Mouse (Mus musculus): ENCODE data around the gene Obsl1. TPM values are rescaled to one million over a fixed set of nuclear protein-coding genes. Genes with fewer than 3 reads are reported as not detected.

Gene Obsl1
- polyA plus RNA-seq, 1 experiment from 2014 or later: 34.5 TPM

- no peak overlapping the region for H3K4me3 ChIP-seq
- DNase-seq (ENCODE audit: extremely low spot score, low spot score): no peak
- H3K4me1 ChIP-seq: peaks cover 35% of the 10 kb centered on the region
- WGBS: 93% methylated on average over 11 of the region's 11 CpGs
- no peak overlapping the region for H3K27ac ChIP-seq
- peaks cover 69% of the 10 kb centered on the region for H3K27me3 ChIP-seq (ENCODE audit: poor library complexity, severe bottlenecking)
- peaks cover 51% of the 10 kb centered on the region for H3K36me3 ChIP-seq (replicated peaks)
- H3K9me3 ChIP-seq: no peaks in the 10 kb centered on the region
Observed at GRCm38 (mm10) chr1:75476441-75476840, 29.8 kb downstream of the Obsl1 start.

GRCm38 (mm10) chr1:75469287-75469825 lies 36.9 kb downstream of the Obsl1 start:
- H3K4me3 ChIP-seq: no peak overlapping the region

DNA sequence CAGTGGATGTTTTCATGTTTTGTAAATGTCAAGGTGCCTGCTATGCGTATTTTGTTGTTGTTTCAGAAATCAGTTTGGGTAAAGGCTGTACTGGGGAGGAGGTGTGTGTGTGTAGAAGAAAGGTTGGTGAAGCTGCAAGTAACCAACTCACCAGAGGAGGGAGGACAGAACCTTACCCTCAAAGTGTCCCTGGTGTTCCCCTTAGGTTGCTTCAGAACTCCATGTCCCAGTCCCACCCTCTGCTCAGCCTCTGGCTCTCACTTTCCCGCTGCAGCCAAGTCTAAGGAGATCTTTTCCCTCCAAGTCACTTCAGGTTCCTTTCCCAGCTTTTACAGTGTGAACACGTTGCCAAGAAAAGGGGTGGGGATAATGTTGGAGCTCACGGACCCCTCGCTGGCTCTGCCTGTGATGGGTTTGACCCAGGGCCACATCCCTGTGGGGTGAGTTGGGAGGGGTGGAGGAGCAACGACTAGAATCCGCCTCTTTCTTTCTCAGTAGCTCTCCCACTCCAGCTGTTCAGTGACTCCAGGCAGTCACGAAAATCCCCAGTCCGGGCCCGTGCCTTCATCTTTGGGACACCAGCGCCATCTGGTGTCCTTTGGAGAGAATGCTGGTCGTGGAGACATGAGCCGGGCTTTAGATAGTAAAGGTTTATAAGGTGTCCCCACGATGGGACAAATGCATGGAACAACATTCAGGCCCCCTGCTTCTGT lies 38.9 kb downstream of the Obsl1 start:
- H3K4me3 ChIP-seq: peak overlapping the region; percentile 10; the same call in 1 of the 2 replicates
- H3K27me3 ChIP-seq (ENCODE audit: poor library complexity, severe bottlenecking): peaks cover 77% of the 10 kb centered on the region
- peak; percentile 86 for DNase-seq (ENCODE audit: extremely low spot score, low spot score)
- no peaks in the 10 kb centered on the region for H3K9me3 ChIP-seq
- H3K27ac ChIP-seq: peak overlapping the region; percentile 60; the same call in 1 of the 2 replicates
- H3K4me1 ChIP-seq: peaks cover 45% of the 10 kb centered on the region
- H3K36me3 ChIP-seq (replicated peaks): peaks cover 4% of the 10 kb centered on the region
- 7% methylated on average over 14 of the region's 14 CpGs for WGBS

More at GRCm38 (mm10) chr1:75469287-75469825, 36.9 kb downstream of the Obsl1 start:
- H3K36me3 ChIP-seq (replicated peaks): peaks cover 24% of the 10 kb centered on the region
- no peak for DNase-seq (ENCODE audit: extremely low spot score, low spot score)
- WGBS: 80% methylated on average over 17 of the region's 17 CpGs
- H3K4me1 ChIP-seq: peaks cover 27% of the 10 kb centered on the region
- H3K27me3 ChIP-seq (ENCODE audit: poor library complexity, severe bottlenecking): peaks cover 78% of the 10 kb centered on the region
- no peaks in the 10 kb centered on the region for H3K9me3 ChIP-seq
- H3K27ac ChIP-seq: no peak overlapping the region

DNA sequence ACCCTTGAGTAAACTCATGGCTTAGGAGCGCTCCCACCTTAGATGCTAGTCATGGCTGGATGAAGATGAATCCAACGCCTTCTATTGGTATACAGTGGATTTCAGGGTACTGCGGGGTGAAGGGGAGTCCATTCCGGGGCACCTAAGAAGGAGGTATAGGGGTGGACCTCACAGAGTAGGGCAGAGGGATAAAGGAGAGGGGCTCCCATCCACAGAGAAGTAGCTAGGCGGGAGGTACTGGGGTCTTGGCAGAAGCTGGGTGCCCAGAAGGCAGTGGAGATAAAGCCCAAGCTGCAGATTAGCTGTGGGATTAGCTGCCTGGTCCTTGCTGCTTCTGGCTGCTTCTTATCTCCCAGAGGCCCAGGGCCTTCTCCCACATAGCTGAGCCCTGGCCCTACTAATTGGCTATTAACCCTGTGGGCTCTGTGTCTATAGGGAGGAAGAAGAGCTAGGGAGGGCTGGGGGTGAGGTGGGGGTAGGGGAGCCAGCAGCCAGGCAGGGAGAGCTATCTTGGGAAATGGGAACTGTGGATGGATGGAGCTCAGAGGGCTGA lies 42.5 kb downstream of the Obsl1 start:
- no peaks in the 10 kb centered on the region for H3K36me3 ChIP-seq (replicated peaks)
- no peak overlapping the region for H3K4me3 ChIP-seq
- H3K27me3 ChIP-seq (ENCODE audit: poor library complexity, severe bottlenecking): peaks cover 95% of the 10 kb centered on the region
- no peaks in the 10 kb centered on the region for H3K9me3 ChIP-seq
- DNase-seq (ENCODE audit: extremely low spot score, low spot score): no peak
- WGBS: 66% methylated on average over 5 of the region's 5 CpGs
- H3K4me1 ChIP-seq: peaks cover 54% of the 10 kb centered on the region
- H3K27ac ChIP-seq: peak overlapping the region; percentile 45; the same call in 1 of the 2 replicates

DNA sequence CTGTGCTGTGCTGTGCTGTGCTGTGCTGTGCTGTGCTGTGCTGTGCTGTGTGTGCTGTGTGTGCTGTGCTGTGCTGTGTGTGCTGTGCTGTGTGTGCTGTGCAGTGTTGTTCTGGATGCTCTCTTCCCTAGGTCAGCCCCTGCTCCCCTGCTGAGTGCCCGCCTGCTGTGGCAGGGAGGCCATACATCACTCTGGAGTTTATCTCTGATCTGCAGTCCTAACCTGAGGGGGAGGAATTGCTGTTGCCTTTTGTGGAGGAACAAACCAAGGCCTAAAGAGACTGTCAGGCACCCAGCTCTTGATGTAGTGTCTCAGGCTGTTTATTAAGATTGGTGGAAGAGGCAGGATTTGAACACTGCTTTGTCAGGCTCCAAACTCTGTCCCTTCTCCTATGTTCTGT lies 43.6 kb downstream of the Obsl1 start:
- H3K4me3 ChIP-seq: no peak overlapping the region
- no peaks in the 10 kb centered on the region for H3K9me3 ChIP-seq
- WGBS: 44% methylated on average over 1 of the region's 1 CpGs
- no peak overlapping the region for H3K27ac ChIP-seq
- H3K36me3 ChIP-seq (replicated peaks): no peaks in the 10 kb centered on the region
- H3K27me3 ChIP-seq (ENCODE audit: poor library complexity, severe bottlenecking): peaks cover 95% of the 10 kb centered on the region
- H3K4me1 ChIP-seq: peaks cover 59% of the 10 kb centered on the region
- DNase-seq (ENCODE audit: extremely low spot score, low spot score): no peak

- Histone ChIP-seq H3K36me3 (replicated peaks) (no peaks in the 10 kb centered on the region), H3K27me3 (ENCODE audit: poor library complexity, severe bottlenecking) (peaks cover 95% of the 10 kb centered on the region), H3K27ac (no peak overlapping the region), H3K4me3 (no peak overlapping the region), H3K9me3 (no peaks in the 10 kb centered on the region), H3K4me1 (peaks cover 70% of the 10 kb centered on the region)
- DNase-seq (ENCODE audit: extremely low spot score, low spot score): no peak
- 87% methylated on average over 7 of the region's 7 CpGs for WGBS
Observed at GRCm38 (mm10) chr1:75460297-75460696, 46.0 kb downstream of the Obsl1 start.

DNA sequence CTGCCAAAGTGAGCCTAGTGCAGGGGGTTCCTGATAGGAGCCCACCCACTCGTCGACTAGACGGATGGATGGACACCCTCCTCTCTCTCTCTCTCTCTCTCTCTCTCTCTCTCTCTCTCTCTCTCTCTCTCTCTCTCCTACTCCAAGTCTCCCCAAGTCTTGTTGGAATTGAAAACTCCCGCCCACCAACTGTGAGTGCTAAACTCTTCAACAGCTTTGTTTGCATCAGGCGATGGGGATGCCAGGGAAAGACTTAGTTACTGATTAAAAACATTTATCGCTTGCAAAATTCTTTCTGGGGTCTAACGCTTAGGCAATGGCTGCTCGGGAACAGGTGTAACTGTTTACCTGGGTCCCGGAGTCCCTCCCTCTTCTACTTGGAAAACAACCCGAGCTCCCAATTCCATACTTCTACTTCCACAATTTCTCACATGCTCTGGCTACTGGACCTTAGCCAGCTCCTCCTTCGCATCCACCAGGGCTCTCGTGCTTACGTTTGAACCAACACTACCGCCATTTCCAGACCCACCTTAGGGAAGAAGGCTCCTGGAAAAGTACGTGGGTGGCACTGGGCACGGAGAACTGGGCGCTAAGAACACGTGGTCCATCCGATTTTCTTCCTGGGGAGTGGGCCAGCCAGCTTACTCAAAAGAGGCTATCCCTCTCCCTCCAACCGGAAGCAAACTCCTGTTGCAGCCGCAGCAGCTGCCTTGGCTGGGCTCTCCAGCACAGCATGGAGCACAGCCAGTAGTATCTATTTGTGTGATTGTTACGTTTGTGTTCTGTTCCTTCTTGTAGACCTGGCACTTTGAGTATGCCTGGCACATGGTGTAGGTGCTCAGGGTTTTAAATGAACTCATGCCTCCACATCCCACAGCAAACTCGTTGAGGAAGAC lies 47.2 kb downstream of the Obsl1 start:
- Histone ChIP-seq H3K9me3 (no peaks in the 10 kb centered on the region), H3K4me1 (peaks cover 69% of the 10 kb centered on the region), H3K27ac (peak overlapping the region; percentile 85), H3K4me3 (peak overlapping the region; percentile 50), H3K27me3 (ENCODE audit: poor library complexity, severe bottlenecking) (peaks cover 95% of the 10 kb centered on the region), H3K36me3 (replicated peaks) (no peaks in the 10 kb centered on the region)
- no peak for DNase-seq (ENCODE audit: extremely low spot score, low spot score)
- 21% methylated on average over 23 of the region's 23 CpGs for WGBS

- peak overlapping the region; percentile 50 for H3K4me3 ChIP-seq
- H3K9me3 ChIP-seq: no peaks in the 10 kb centered on the region
- H3K36me3 ChIP-seq (replicated peaks): no peaks in the 10 kb centered on the region
- peaks cover 95% of the 10 kb centered on the region for H3K27me3 ChIP-seq (ENCODE audit: poor library complexity, severe bottlenecking)
- peaks cover 69% of the 10 kb centered on the region for H3K4me1 ChIP-seq
- WGBS: under 1% methylated on average over 42 of the region's 42 CpGs
- peak overlapping the region; percentile 85 for H3K27ac ChIP-seq
- peak; percentile 61 for DNase-seq (ENCODE audit: extremely low spot score, low spot score)
Observed at GRCm38 (mm10) chr1:75458025-75458788, 48.0 kb downstream of the Obsl1 start.

GRCm38 (mm10) chr1:75457710-75458024 lies 48.6 kb downstream of the Obsl1 start:
- DNase-seq (ENCODE audit: extremely low spot score, low spot score): no peak
- peaks cover 98% of the 10 kb centered on the region for H3K27me3 ChIP-seq (ENCODE audit: poor library complexity, severe bottlenecking)
- H3K4me3 ChIP-seq: peak overlapping the region; percentile 50
- H3K4me1 ChIP-seq: peaks cover 70% of the 10 kb centered on the region
- peak overlapping the region; percentile 85 for H3K27ac ChIP-seq
- no peaks in the 10 kb centered on the region for H3K36me3 ChIP-seq (replicated peaks)
- H3K9me3 ChIP-seq: no peaks in the 10 kb centered on the region
- WGBS: under 1% methylated on average over 9 of the region's 10 CpGs

DNA sequence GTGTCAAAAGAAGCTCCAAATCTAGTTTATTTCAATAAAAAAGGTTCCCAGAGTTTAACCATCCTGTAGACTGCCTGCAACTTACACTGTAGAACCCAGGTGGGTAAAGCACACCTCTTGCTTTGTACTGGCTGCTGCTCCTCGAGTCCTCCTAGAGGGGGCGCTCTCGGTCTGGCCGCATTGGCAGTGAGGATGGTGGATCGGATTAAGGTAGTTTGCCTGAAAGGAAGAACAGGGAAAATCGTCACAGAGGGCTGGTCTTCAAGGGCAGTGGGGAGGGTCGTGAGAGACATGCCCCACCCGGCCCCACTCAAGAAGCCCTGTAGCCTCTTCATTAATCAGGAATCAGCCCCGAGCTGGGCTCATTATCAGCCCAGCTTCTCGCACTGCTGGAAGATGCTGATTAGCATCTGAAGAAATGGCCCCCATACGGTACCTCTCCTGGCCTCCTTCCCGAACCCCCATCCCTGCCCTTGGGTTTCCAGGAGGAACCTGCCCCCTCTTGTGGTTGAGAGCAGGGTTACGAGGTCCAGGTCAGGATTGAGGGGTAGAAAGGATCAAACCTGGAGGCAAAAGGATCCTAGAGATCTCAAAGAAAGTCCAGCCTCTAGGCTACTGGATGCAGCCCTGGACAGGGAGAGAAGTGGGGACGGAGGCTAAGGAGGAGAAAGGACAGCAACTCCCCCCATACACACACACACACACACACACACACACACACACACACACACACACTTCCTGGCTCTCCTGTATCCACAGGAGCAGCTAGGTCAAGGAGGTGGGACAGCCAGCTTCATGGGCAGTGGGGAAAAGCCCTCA lies 49.3 kb downstream of the Obsl1 start:
- Histone ChIP-seq H3K4me3 (no peak overlapping the region; the same call in 1 of the 2 replicates), H3K9me3 (no peaks in the 10 kb centered on the region), H3K4me1 (peaks cover 74% of the 10 kb centered on the region), H3K27me3 (ENCODE audit: poor library complexity, severe bottlenecking) (peaks cover 98% of the 10 kb centered on the region), H3K27ac (peak overlapping the region; percentile 85), H3K36me3 (replicated peaks) (no peaks in the 10 kb centered on the region)
- DNase-seq (ENCODE audit: extremely low spot score, low spot score): peak; percentile 56
- WGBS: 7% methylated on average over 14 of the region's 14 CpGs

DNA sequence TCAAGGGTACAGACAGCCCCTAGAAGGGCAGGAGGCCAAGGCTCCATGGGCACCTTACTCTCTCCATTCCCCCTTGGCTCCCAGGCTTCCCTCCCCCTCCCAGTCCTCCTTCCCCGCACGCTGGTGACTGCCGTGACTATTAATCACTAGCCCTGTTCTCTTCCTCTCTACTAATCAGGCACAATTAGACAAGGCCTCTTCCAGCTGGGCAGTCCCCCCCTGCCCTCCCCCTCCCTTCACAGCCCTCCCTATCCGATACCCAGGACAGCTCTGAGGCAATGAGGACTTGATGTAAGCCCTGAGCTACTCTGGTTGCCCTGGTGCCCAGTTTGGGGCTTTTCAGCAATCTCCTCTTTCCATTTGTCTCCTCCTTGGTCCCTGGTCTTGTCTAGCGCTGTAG lies 50.3 kb downstream of the Obsl1 start:
- Histone ChIP-seq H3K27me3 (ENCODE audit: poor library complexity, severe bottlenecking) (peaks cover 98% of the 10 kb centered on the region), H3K36me3 (replicated peaks) (no peaks in the 10 kb centered on the region), H3K27ac (peak overlapping the region; percentile 71), H3K9me3 (no peaks in the 10 kb centered on the region), H3K4me1 (peaks cover 84% of the 10 kb centered on the region), H3K4me3 (no peak overlapping the region)
- DNase-seq (ENCODE audit: extremely low spot score, low spot score): no peak
- WGBS: 22% methylated on average over 5 of the region's 5 CpGs

All from forebrain, embryonic 10.5 days (tissue).